Comparison of ENCODE assay signal across 8 mouse cellular contexts in the genomic region with DNA sequence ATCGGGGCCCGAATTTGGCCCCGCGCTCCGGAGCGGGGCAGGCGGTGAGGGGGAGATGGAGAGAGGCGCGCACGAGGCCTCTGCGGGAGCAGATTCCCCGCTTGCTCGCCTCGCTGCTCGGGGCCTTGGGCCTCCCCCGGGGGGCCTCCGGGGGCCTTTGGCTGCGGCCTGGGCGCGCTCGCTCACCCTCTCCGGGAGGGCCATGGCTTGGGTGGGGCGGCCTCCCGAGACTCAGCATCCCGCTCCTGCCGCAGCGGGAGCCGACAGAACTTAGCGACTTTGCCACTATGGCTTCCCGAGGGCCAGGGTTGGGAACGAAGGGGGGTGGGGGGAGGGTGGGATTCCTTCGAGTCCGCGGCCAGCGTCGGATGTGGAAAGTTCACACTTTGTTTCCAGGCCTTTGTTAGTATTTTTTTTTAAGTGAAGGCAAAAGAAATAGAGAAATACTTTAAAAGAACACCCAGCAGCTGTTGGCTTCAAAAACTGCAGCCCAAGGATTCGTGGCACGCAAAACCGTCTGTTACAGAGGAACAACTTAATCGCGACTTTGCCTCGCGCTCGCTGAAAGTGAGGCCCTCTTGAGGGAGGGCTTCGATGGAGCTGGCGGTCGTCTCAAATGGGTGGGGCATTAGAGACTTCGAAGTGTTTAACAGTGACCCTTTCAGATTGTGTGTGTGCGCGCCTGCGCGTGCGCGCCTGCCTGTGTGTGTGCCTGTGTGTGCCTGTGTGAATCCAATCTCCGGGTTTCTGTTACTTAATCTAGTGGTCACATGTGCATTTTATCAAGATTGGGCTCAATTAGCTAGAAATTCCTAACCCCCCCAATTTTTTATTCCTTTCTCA. TPM values are rescaled to one million over a fixed set of nuclear protein-coding genes. Genes with fewer than 3 reads are reported as not detected.
DNase-seq lines count a peak whose midpoint lies in the region; ATAC-seq lines count a peak whose summit lies in the region.

No protein-coding gene starts in this region.

- peaks cover 30% of the 10 kb centered on the region for H3K36me3 ChIP-seq in embryonic facial prominence, embryonic 12.5 days
- H3K36me3 ChIP-seq in limb, embryonic 12.5 days: peaks cover 37% of the 10 kb centered on the region
- H3K36me3 ChIP-seq in midbrain, embryonic 16.5 days (ENCODE audit: control insufficient read depth, insufficient read depth, low read length): 0 out of 2 replicates have a peak, but pooled peaks cover 3% of the 10 kb centered on the region

- peak; percentile 44; the same call in 1 of the 2 replicates for ATAC-seq in embryonic facial prominence, embryonic 12.5 days (ENCODE audit: insufficient number of reproducible peaks, insufficient read depth, low FRiP score, low TSS enrichment)
- ATAC-seq in limb, embryonic 12.5 days (ENCODE audit: insufficient number of reproducible peaks, insufficient read depth, low FRiP score, low TSS enrichment, low read depth): peak; percentile 69; the same call in 1 of the 2 replicates
- ATAC-seq in midbrain, embryonic 16.5 days: peak; percentile 52

- no peaks in the 10 kb centered on the region for H3K27me3 ChIP-seq in embryonic facial prominence, embryonic 12.5 days
- no peaks in the 10 kb centered on the region for H3K27me3 ChIP-seq in limb, embryonic 12.5 days
- H3K27me3 ChIP-seq in midbrain, embryonic 16.5 days (ENCODE audit: control insufficient read depth, insufficient read depth, low read depth, low read length): no peaks in the 10 kb centered on the region

- no peaks in the 10 kb centered on the region for H3K9me3 ChIP-seq in embryonic facial prominence, embryonic 12.5 days
- H3K9me3 ChIP-seq in limb, embryonic 12.5 days: no peaks in the 10 kb centered on the region
- no peaks in the 10 kb centered on the region for H3K9me3 ChIP-seq in midbrain, embryonic 16.5 days (replicated peaks; ENCODE audit: control insufficient read depth, low read length, poor library complexity, severe bottlenecking)

- peaks cover 34% of the 10 kb centered on the region for H3K4me1 ChIP-seq in embryonic facial prominence, embryonic 12.5 days
- peaks cover 42% of the 10 kb centered on the region for H3K4me1 ChIP-seq in limb, embryonic 12.5 days (replicated peaks)
- H3K4me1 ChIP-seq in midbrain, embryonic 16.5 days (ENCODE audit: control insufficient read depth, insufficient read depth, low read length): peaks cover 36% of the 10 kb centered on the region

- under 1% methylated on average over 54 of the region's 55 CpGs for WGBS in embryonic facial prominence, embryonic 12.5 days
- under 1% methylated on average over 55 of the region's 55 CpGs for WGBS in limb, embryonic 12.5 days
- WGBS in midbrain, embryonic 16.5 days: under 1% methylated on average over 50 of the region's 55 CpGs

- peak overlapping the region; percentile 96 for H3K4me2 ChIP-seq in embryonic facial prominence, embryonic 12.5 days (replicated peaks)
- H3K4me2 ChIP-seq in limb, embryonic 12.5 days: peak overlapping the region; percentile 98
- peak overlapping the region; percentile 80 for H3K4me2 ChIP-seq in midbrain, embryonic 16.5 days (ENCODE audit: low read length)

- peak overlapping the region; percentile 92 for H3K4me3 ChIP-seq in embryonic facial prominence, embryonic 12.5 days
- peak overlapping the region; percentile 97 for H3K4me3 ChIP-seq in limb, embryonic 12.5 days (replicated peaks)
- H3K4me3 ChIP-seq in midbrain, embryonic 16.5 days (ENCODE audit: low read depth, low read length): peak overlapping the region; percentile 98

- H3K27ac ChIP-seq in embryonic facial prominence, embryonic 12.5 days: peak overlapping the region; percentile 100
- peak overlapping the region; percentile 100 for H3K27ac ChIP-seq in limb, embryonic 12.5 days
- H3K27ac ChIP-seq in midbrain, embryonic 16.5 days (ENCODE audit: low read length): peak overlapping the region; percentile 100

- peak; percentile 58 to 76 for DNase-seq in urinary bladder, adult 18-20 months (ENCODE audit: low spot score in 2 of 2)
- no peak for DNase-seq in urinary bladder, postnatal 10 days (ENCODE audit: low spot score)
- DNase-seq in heart, adult 11 months: peak; percentile 99
- peak; percentile 75 for DNase-seq in kidney, adult 18-20 months
- peak; percentile 53 to 70 for DNase-seq in spleen, postnatal 36 days (ENCODE audit: low spot score in 2 of 2)

- H3K9ac ChIP-seq in embryonic facial prominence, embryonic 12.5 days: peak overlapping the region; percentile 99
- H3K9ac ChIP-seq in limb, embryonic 12.5 days (replicated peaks): peak overlapping the region; percentile 100
- H3K9ac ChIP-seq in midbrain, embryonic 16.5 days (ENCODE audit: low read depth, low read length): peak overlapping the region; percentile 99

RNA-seq across cellular contexts. Expression of a gene that starts 0.8 kb away (rescaled TPM):
- polyA plus RNA-seq in embryonic facial prominence, embryonic 12.5 days (2016; fragmentation: Nextera tagmentation; extraction: Ambion mirVana): 722 and 756 TPM in 2 replicates
- 815 and 839 TPM in 2 replicates for polyA plus RNA-seq in limb, embryonic 12.5 days (2016; fragmentation: Nextera tagmentation; extraction: Ambion mirVana)
- polyA plus RNA-seq in midbrain, embryonic 16.5 days (2015; fragmentation: Nextera tagmentation; extraction: Ambion mirVana): 393 and 436 TPM in 2 replicates
